Mouse (Mus musculus) urinary bladder, postnatal 0 days (tissue): Measurements from ENCODE around the gene Mfsd4b5. TPM values are rescaled to one million over a fixed set of nuclear protein-coding genes. Genes with fewer than 3 reads are reported as not detected.

Experiments used
- polyA plus RNA-seq: library from polyadenylated mRNA; unstranded; fragments of >200 nt; fragmentation: Nextera tagmentation; extraction: Ambion mirVana; gene quantifications from 2 replicates; pipeline ENCODE4 v1.2.1, GENCODE M21; 2015

Mfsd4b5 gene
- 0.05 and 0.07 TPM in 2 replicates for polyA plus RNA-seq

DNA sequence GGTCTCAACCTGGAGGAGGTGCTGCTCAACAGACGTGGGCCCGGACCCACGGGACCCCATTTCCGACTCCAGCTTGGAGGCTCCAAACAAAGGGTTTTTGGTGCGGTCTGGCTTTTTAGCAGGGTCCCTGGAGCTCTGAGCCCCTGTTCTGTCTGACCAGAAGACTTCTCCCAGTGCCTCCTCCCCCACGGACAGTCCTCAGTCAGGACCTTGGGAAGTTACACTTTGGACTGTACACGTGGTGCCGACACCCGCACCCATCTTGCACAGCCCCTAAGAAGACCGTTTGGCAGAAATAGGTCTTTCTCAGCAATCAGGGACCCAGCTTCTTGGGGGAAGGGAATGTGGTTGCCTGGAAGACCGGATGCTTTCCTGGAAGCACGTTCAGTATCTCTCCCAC is at the start of gene Mfsd4b5:
Gene Mfsd4b5 (minus strand): TSS at position 181 of the 400 bp plus-strand sequence.

GRCm38 (mm10) chr10:40024554-40025428 is 38.3 kb upstream of the Mfsd4b5 start, which contains the start of gene Mfsd4b1:
Gene Mfsd4b1, minus strand, starts transcription at chr10:40025268.

GRCm38 (mm10) chr10:39959761-39960440 is 26.5 kb downstream of the Mfsd4b5 start, which contains the start of gene Mfsd4b3:
Gene Mfsd4b3, minus strand, starts transcription at chr10:39960153.

DNA sequence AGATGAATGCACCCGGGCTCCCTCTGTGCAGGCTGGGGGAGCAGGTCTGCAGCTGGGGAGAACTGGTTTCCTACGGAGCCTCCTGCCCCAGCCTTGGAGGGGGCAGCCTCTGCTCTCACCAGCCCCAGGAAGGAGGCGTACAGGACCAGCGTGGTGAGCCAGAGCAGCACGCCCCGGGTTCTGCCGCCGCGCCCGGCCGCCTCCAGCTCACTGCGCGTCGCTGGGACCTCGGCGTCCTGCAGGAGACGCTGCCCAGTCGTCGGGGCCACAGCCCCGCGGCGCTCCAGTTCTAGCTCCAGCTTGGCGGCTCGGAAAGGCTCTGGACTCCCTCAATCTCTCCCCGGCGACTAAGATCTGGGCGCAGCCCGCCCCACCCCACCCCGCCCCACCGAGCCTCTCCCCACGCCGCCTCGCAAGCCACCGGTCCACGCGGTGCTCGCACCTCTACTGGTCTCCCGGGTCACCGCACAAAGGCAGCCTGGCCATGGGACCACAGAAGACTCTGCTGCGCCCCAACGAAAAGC is 59.8 kb downstream of the Mfsd4b5 start, which contains the start of gene Mfsd4b2:
Gene Mfsd4b2 (minus strand): TSS at position 308 of the 524 bp plus-strand sequence.

Other genes starting within 250 kb of the Mfsd4b5 start
- 2.5 and 2.6 TPM in 2 replicates for gene Mfsd4b4, start 87.4 kb downstream of the Mfsd4b5 start, polyA plus RNA-seq
- not detected in 2 replicates for gene Mfsd4b2, start 59.7 kb downstream of the Mfsd4b5 start, polyA plus RNA-seq
- 0.58 and 0.70 TPM in 2 replicates for gene Mfsd4b3, start 26.5 kb downstream of the Mfsd4b5 start, polyA plus RNA-seq
- gene Mfsd4b1, start 38.6 kb upstream of the Mfsd4b5 start, polyA plus RNA-seq: not detected in 2 replicates
- 8.5 and 8.6 TPM in 2 replicates for gene Slc16a10, start 155.6 kb upstream of the Mfsd4b5 start, polyA plus RNA-seq